Mouse (Mus musculus): Measurements from ENCODE around the gene Ubxn7.

DNA sequence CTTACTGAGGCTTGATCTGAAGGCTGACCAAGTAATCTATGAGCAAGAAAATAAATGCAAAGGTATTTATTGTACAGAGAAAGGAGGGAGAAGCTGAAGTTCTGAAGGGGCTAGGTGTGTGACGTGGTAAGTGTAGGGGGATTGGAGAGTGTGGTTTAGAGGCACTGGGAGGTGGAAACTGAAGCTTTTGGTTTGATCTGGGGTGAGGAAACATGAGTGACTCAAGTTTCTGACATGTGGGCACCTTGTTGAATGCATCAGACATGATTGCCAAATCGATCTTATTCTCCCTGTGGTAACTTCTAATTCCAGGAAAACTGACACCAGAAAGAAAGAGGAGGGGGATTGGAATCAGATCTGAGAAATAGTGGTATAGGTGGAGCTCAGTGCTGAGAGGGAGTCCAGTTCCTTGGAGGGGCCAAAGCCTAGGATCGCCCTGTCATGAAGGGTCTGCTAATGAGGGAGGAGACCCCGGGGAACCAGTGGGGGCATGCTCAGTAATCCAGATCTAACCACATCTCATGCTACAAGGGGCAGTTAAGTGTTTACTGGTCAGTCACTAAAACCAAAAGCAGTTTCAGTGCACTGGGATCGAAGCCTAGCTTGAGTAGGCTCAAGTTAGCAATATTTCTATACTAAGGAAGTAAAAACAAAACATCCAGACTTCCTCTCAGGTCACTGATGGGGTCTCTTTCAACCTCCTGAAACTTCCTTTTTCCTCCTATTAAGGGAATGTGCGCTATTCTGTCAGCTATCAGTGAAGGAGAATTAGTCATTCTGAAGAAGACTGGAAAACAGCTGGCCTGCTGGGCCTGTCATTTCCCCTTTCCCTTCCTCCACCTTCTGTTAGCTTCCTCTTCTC lies 63.9 kb downstream of the Ubxn7 start:
- TF ChIP-seq CTCF (IDR thresholded peaks at IDR 0.05; ENCODE audit: low read depth, low read length) (no peak), POLR2A (IDR thresholded peaks at IDR 0.05; ENCODE audit: extremely low read depth, insufficient read depth, low read length) (no peak)
